Mouse (Mus musculus) ES-E14 (cell line): ENCODE measurements around the gene Gcnt1. TPM values are rescaled to one million over a fixed set of nuclear protein-coding genes. Genes with fewer than 3 reads are reported as not detected.

Source experiments
- DNase-seq: peaks from one replicate; pipeline ENCODE4 v3.0.0-alpha.2; 2013; ENCODE audit warnings: low read depth, low spot score
- H3K27ac ChIP-seq: 2 replicates; pipeline ENCODE4 v1.5.1; 2012; ENCODE audit warnings: low read depth, mild to moderate bottlenecking, low read length, moderate library complexity, mixed read lengths; ENCODE audit not compliant: poor library complexity, insufficient read depth, severe bottlenecking
- H3K36me3 ChIP-seq: 2 replicates; pipeline ENCODE4 v1.6.1; 2012; ENCODE audit warnings: mild to moderate bottlenecking, low read length, moderate library complexity, mixed read lengths; ENCODE audit not compliant: control insufficient read depth, poor library complexity, insufficient read depth, severe bottlenecking
- H3K4me1 ChIP-seq, 2 experiments: fragments of 150-350 bp in 1 of 2; sonication (generic) in 1 of 2; 2 replicates each; pipeline ENCODE4 v1.6.1; 2012; ENCODE audit warnings: low read length in 2 of 2, mild to moderate bottlenecking in 1 of 2, mixed read lengths in 1 of 2; ENCODE audit not compliant: control insufficient read depth in 2 of 2, insufficient read depth in 2 of 2, poor library complexity in 1 of 2
- H3K4me3 ChIP-seq, 2 experiments: fragments of 150-350 bp in 1 of 2; sonication (generic) in 1 of 2; 2 replicates each; pipeline ENCODE4 v1.5.1; 2012; ENCODE audit warnings: low read length in 2 of 2, low read depth in 1 of 2, mild to moderate bottlenecking in 1 of 2, mixed read lengths in 1 of 2; ENCODE audit not compliant: insufficient read depth in 1 of 2, poor library complexity in 1 of 2, severe bottlenecking in 1 of 2
- H3K9ac ChIP-seq: 2 replicates; pipeline ENCODE4 v1.6.1; 2012; ENCODE audit warnings: low read depth, mild to moderate bottlenecking, low read length, mixed read lengths; ENCODE audit not compliant: poor library complexity, insufficient read depth, severe bottlenecking
- H3K9me3 ChIP-seq: fragments of 150-350 bp; sonication (generic); 2 replicates; pipeline ENCODE4 v1.6.1; 2012; ENCODE audit warnings: low read depth, mild to moderate bottlenecking, low read length; ENCODE audit not compliant: control insufficient read depth, insufficient read depth
- CHD2 ChIP-seq: IDR thresholded peaks from 2 replicates; pipeline ENCODE4 v1.6.1; 2014; ENCODE audit warnings: mild to moderate bottlenecking, low read depth, low read length, inconsistent platforms
- HCFC1 ChIP-seq: IDR thresholded peaks from 2 replicates; pipeline ENCODE4 v1.6.1; 2012; ENCODE audit warnings: low read length, inconsistent platforms, borderline replicate concordance; ENCODE audit not compliant: insufficient read depth
- MAFK ChIP-seq: IDR thresholded peaks from 2 replicates; pipeline ENCODE4 v1.6.1; 2014; ENCODE audit warnings: mild to moderate bottlenecking, low read depth, low read length, inconsistent platforms; ENCODE audit not compliant: insufficient read depth
- ZC3H11A ChIP-seq: IDR thresholded peaks from 2 replicates; pipeline ENCODE4 v1.6.1; 2012; ENCODE audit warnings: low read depth, mild to moderate bottlenecking, inconsistent platforms, low read length, borderline replicate concordance
- ZNF384 ChIP-seq: IDR thresholded peaks from 2 replicates; pipeline ENCODE4 v1.6.1; 2012; ENCODE audit warnings: low read depth, low read length, inconsistent platforms
- in situ Hi-C, 2 experiments: fragments of 600-800 bp; cut with MboI; formaldehyde crosslinking; loops; one replicate each; pipeline ENCODE4 v1.15.1; 2025; ENCODE audit warnings: low sequenced_read_pairs in 2 of 2, inconsistent platforms in 1 of 2; ENCODE audit not compliant: unreplicated experiment in 2 of 2
- total RNA-seq: library from RNA; depleted of rRNA; stranded (reverse); fragments of 300-350 nt; gene quantifications from 2 replicates; pipeline ENCODE4 v1.2.3, GENCODE M21; 2012

Gene Gcnt1
- total RNA-seq, 1 experiment, result 24.1 TPM

DNA sequence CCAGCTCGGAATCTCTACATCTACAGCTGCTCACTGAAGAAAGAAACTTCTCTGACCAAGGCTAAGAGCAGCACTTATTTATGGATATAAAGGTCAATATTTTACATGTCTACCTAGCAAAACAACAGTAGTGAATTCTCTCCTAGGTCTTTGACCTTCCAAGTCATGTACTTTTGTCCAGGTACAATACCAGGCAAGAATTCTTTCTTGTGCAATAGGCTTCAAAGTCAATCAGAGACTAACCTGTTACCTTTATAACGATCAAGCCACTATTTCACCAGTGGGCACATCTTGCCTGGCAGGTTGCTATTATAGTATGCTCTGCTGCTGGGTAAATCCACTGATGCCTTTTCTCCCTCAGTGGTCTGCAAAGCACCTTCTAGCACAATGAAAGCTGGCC, 61.6 kb downstream of the Gcnt1 start:
- H3K4me3 ChIP-seq, result no peak overlapping the region
- H3K9ac ChIP-seq, result no peak overlapping the region
- TF ChIP-seq ZNF384 (no peak), ZC3H11A (no peak), HCFC1 (no peak), CHD2 (no peak), MAFK (no peak)
- H3K4me1 ChIP-seq, result no peaks in the 10 kb centered on the region
- DNase-seq, result no peak
- no peak overlapping the region for H3K27ac ChIP-seq
- no peaks in the 10 kb centered on the region for H3K9me3 ChIP-seq
- in situ Hi-C loops, result no loop called here
- no peaks in the 10 kb centered on the region for H3K36me3 ChIP-seq

DNA sequence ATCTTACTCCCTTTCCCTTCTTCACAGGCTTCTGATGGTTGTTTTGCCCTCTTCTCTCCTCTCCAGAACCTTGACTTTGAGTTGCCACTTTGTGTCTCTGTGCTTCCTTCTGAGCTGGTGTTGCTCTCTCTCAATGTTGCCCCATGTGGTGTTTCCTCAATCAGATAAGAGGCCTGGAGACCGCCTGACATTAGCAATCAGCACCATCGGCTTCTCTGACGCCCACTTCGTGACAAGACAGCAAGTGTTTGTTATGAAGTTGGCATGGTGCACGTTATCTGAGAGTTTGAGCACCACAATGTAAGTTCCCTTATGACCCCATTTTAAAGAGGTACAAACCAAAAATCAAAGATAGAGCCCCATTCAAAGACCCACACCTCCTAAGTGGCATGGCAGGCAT, 76.6 kb downstream of the Gcnt1 start:
- no peak overlapping the region for H3K9ac ChIP-seq
- H3K27ac ChIP-seq, result no peak overlapping the region
- H3K4me1 ChIP-seq, result no peaks in the 10 kb centered on the region
- in situ Hi-C loops, result no loop called here
- H3K36me3 ChIP-seq, result no peaks in the 10 kb centered on the region
- H3K4me3 ChIP-seq, result no peak overlapping the region
- no peaks in the 10 kb centered on the region for H3K9me3 ChIP-seq
- no peak for DNase-seq
- no peak for TF ChIP-seq HCFC1
- TF ChIP-seq ZC3H11A, result no peak
- no peak for TF ChIP-seq MAFK
- no peak for TF ChIP-seq ZNF384
- TF ChIP-seq CHD2, result no peak

DNA sequence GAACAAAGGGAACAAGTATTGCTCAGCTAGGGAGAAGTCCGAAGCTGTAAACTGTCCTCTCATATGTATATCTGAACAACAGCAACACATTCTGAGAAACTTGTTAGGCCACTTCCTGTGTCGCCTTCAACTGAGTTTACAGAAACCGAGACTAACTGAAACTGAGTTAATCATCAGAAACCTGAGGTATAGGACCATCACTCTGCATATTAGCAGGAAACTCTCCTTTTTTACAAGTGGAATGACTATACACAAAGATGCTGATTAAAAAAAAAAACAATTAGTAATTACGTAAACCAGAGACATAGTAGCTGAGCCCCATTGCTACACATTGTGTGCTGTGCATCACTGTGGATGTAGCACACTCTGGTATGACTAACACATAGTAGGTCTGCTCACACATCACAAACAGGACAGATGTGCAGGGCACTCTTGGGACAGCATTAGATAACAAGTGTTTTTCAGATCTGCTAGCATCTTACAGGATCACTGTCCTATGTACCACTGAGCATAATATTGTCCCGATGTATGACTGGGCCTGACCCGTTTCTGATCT, 77.4 kb downstream of the Gcnt1 start:
- TF ChIP-seq CHD2 (no peak), ZC3H11A (no peak), HCFC1 (no peak), MAFK (no peak), ZNF384 (no peak)
- H3K27ac ChIP-seq, result no peak overlapping the region
- in situ Hi-C loops, result no loop called here
- no peaks in the 10 kb centered on the region for H3K36me3 ChIP-seq
- DNase-seq, result no peak
- H3K9me3 ChIP-seq, result no peaks in the 10 kb centered on the region
- H3K4me1 ChIP-seq, result no peaks in the 10 kb centered on the region
- H3K9ac ChIP-seq, result no peak overlapping the region
- H3K4me3 ChIP-seq, result no peak overlapping the region

DNA sequence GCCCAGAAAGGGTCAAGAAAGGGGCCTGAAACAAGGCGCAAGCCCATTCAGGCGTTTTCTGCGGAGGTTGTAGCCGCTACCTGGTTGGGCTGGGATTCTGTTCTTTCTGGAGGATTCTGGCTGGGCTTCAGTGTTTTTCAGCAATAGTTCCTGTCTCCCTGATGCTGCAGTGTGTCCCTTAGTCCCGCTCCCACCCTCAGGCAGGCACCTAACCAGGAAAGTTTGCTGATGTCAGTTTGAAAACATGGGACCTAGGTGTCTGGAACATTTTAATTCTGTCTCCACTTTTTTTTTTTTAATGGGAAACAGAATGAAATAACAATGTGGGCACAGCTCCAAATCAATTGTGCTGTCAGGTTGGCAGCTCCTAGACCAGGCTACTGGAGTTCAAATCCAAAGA, 78.5 kb downstream of the Gcnt1 start:
- H3K36me3 ChIP-seq, result no peaks in the 10 kb centered on the region
- no peak overlapping the region for H3K4me3 ChIP-seq
- H3K27ac ChIP-seq, result no peak overlapping the region
- no peaks in the 10 kb centered on the region for H3K4me1 ChIP-seq
- no peak for DNase-seq
- no peaks in the 10 kb centered on the region for H3K9me3 ChIP-seq
- in situ Hi-C loops, result no loop called here
- TF ChIP-seq ZC3H11A, result no peak
- no peak for TF ChIP-seq HCFC1
- no peak for TF ChIP-seq ZNF384
- TF ChIP-seq MAFK, result no peak
- no peak for TF ChIP-seq CHD2
- H3K9ac ChIP-seq, result no peak overlapping the region

DNA sequence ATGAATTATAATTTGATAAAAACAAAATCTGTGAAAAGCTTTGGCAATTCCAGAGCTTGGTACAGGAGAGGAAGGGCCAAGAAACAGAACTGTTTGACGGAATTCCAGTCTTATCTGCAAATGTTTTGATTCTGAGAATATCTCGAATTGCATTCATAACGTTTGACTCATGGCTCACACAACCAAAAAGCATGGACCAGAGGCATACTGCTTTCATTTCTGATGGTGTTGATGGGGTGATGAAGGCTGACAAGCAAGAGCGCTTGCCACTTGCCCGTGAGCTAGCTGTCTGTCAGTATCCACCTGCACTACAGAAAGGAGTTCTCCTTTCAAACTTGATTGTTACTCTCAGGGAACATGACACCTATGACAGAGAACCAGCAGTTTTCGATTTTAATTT, 83.1 kb downstream of the Gcnt1 start:
- Histone ChIP-seq H3K36me3 (no peaks in the 10 kb centered on the region), H3K9ac (no peak overlapping the region), H3K4me1 (no peaks in the 10 kb centered on the region), H3K9me3 (no peaks in the 10 kb centered on the region), H3K27ac (no peak overlapping the region), H3K4me3 (no peak overlapping the region)
- no peak for DNase-seq
- in situ Hi-C loops, result no loop called here
- TF ChIP-seq HCFC1, result no peak
- TF ChIP-seq ZNF384, result no peak
- TF ChIP-seq CHD2, result no peak
- no peak for TF ChIP-seq ZC3H11A
- no peak for TF ChIP-seq MAFK
